Mouse (Mus musculus) heart, embryonic 14.5 days (tissue): Measurements from ENCODE around the gene Agap2. TPM values are rescaled to one million over a fixed set of nuclear protein-coding genes. Genes with fewer than 3 reads are reported as not detected.

ENCODE experiments used
- ATAC-seq: fragments of 200-750 bp; cut with Nextera tagmentation; 2 replicates; pipeline ENCODE4 v1.8.0; 2017; ENCODE audit warnings: low read depth, moderate TSS enrichment; ENCODE audit not compliant: insufficient number of reproducible peaks, insufficient read depth, low FRiP score
- H3K27ac ChIP-seq, 2 experiments: fragments of 200-500 bp in 1 of 2; fragments of 300-500 bp in 1 of 2; sonication (generic) in 1 of 2; replicated peaks in 1 of 2; 2 replicates each; pipeline ENCODE4 v1.5.1; 2012 to 2014; ENCODE audit warnings: low read depth in 2 of 2, low read length in 2 of 2, control low read depth in 1 of 2, mild to moderate bottlenecking in 1 of 2, mixed read lengths in 1 of 2; ENCODE audit not compliant: control insufficient read depth in 1 of 2, insufficient read depth in 1 of 2
- H3K27me3 ChIP-seq: fragments of 300-500 bp; sonication (generic); 2 replicates; pipeline ENCODE4 v1.6.1; 2014; ENCODE audit warnings: mild to moderate bottlenecking, low read length, control low read depth; ENCODE audit not compliant: control insufficient read depth, insufficient read depth
- H3K36me3 ChIP-seq: fragments of 300-500 bp; sonication (generic); 2 replicates; pipeline ENCODE4 v1.6.1; 2014; ENCODE audit warnings: mild to moderate bottlenecking, control low read depth, low read length, mixed read lengths; ENCODE audit not compliant: control insufficient read depth, insufficient read depth
- H3K4me1 ChIP-seq, 2 experiments: fragments of 200-500 bp in 1 of 2; fragments of 300-500 bp in 1 of 2; sonication (generic) in 1 of 2; 2 replicates each; pipeline ENCODE4 v1.6.1; 2012 to 2014; ENCODE audit warnings: low read length in 2 of 2, control low read depth in 1 of 2, mixed read lengths in 1 of 2; ENCODE audit not compliant: control insufficient read depth in 2 of 2, insufficient read depth in 2 of 2
- H3K4me2 ChIP-seq: fragments of 300-500 bp; sonication (generic); 2 replicates; pipeline ENCODE4 v1.6.1; 2014; ENCODE audit warnings: mild to moderate bottlenecking, low read length
- H3K4me3 ChIP-seq, 2 experiments: fragments of 200-500 bp in 1 of 2; fragments of 300-500 bp in 1 of 2; sonication (generic) in 1 of 2; 2 replicates each; pipeline ENCODE4 v1.5.1; 2012 to 2014; ENCODE audit warnings: low read length in 2 of 2, mild to moderate bottlenecking in 2 of 2, control low read depth in 1 of 2, low read depth in 1 of 2, moderate library complexity in 1 of 2; ENCODE audit not compliant: control insufficient read depth in 1 of 2, insufficient read depth in 1 of 2
- H3K9ac ChIP-seq: fragments of 300-500 bp; sonication (generic); 2 replicates; pipeline ENCODE4 v1.6.1; 2014; ENCODE audit warnings: mild to moderate bottlenecking, low read length
- H3K9me3 ChIP-seq: fragments of 300-500 bp; sonication (generic); 2 replicates; pipeline ENCODE4 v1.6.1; 2016; ENCODE audit warnings: low read length, control low read depth; ENCODE audit not compliant: control insufficient read depth
- WGBS: fragments of 180-500 bp; shearing (Covaris S2); extraction: QIAGEN DNeasy Blood & Tissue Kit; methylation state at CpG from one replicate; pipeline ENCODE4 v1.1.7; 2014; 5-methylcytosine and 5-hydroxymethylcytosine counted together
- polyA plus RNA-seq: library from polyadenylated mRNA; unstranded; fragments of >200 nt; fragmentation: Nextera tagmentation; extraction: Ambion mirVana; gene quantifications from 2 replicates; pipeline ENCODE4 v1.2.1, GENCODE M21; 2014

Agap2 gene
- polyA plus RNA-seq, 1 experiment from 2014 or later, result 0.27 TPM

GRCm38 (mm10) chr10:127073981-127074380 is 1.1 kb upstream of the Agap2 start:
- H3K4me3 ChIP-seq, result no peak overlapping the region
- H3K27me3 ChIP-seq, result peaks cover 39% of the 10 kb centered on the region
- H3K9ac ChIP-seq, result no peak overlapping the region
- no peaks in the 10 kb centered on the region for H3K36me3 ChIP-seq
- 85% methylated on average over 1 of the region's 1 CpGs for WGBS
- no peak overlapping the region for H3K27ac ChIP-seq
- no peaks in the 10 kb centered on the region for H3K9me3 ChIP-seq
- H3K4me1 ChIP-seq, result peaks cover 7 to 8% of the 10 kb centered on the region in 2 experiments
- no peak for ATAC-seq
- H3K4me2 ChIP-seq, result no peak overlapping the region

GRCm38 (mm10) chr10:127075651-127076050 is 567 bp downstream of the Agap2 start:
- Histone ChIP-seq H3K9ac (no peak overlapping the region), H3K9me3 (no peaks in the 10 kb centered on the region), H3K4me1 (peaks cover 4 to 15% of the 10 kb centered on the region in 2 experiments; a peak in 3 of 4 replicates), H3K4me3 (no peak overlapping the region), H3K27me3 (peaks cover 56% of the 10 kb centered on the region), H3K4me2 (no peak overlapping the region), H3K27ac (no peak overlapping the region), H3K36me3 (no peaks in the 10 kb centered on the region)
- WGBS, result 64% methylated on average over 8 of the region's 8 CpGs
- no peak; the same call in 1 of the 2 replicates for ATAC-seq

GRCm38 (mm10) chr10:127076082-127076481 is 998 bp downstream of the Agap2 start:
- 35% methylated on average over 4 of the region's 4 CpGs for WGBS

DNA sequence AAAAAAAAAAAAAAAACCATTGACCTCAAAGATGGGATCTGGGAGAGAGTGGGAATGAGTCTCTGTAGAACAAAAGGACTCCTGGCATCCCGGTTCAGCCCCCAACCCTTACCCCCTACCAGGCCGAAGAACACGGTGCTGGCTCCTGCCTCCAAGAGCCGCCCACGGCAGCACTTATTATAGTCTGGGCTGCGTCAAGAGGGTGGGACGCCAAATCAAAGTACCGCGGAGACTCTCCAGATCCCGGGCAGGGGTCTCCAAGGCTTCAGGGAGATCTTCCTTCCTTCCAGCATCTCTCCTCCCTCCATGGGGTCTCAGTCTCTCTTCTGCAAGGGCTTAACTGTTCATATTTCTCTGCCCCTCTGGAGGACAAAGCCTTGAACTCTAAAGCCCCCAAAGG is 2.4 kb downstream of the Agap2 start:
- 4% methylated on average over 10 of the region's 10 CpGs for WGBS
- no peaks in the 10 kb centered on the region for H3K9me3 ChIP-seq
- no peak overlapping the region for H3K4me2 ChIP-seq
- no peak for ATAC-seq
- H3K4me3 ChIP-seq, result no peak overlapping the region
- peaks cover 74% of the 10 kb centered on the region for H3K27me3 ChIP-seq
- H3K4me1 ChIP-seq, result peaks cover 6 to 26% of the 10 kb centered on the region in 2 experiments; a peak in 3 of 4 replicates
- H3K9ac ChIP-seq, result no peak overlapping the region
- no peak overlapping the region for H3K27ac ChIP-seq
- no peaks in the 10 kb centered on the region for H3K36me3 ChIP-seq

More at GRCm38 (mm10) chr10:127076082-127076481, 998 bp downstream of the Agap2 start:
- Histone ChIP-seq H3K27me3 (peaks cover 60% of the 10 kb centered on the region), H3K9ac (no peak overlapping the region), H3K4me3 (no peak overlapping the region), H3K27ac (no peak overlapping the region), H3K36me3 (no peaks in the 10 kb centered on the region), H3K4me1 (peaks cover under 1 to 17% of the 10 kb centered on the region in 2 experiments; a peak in 3 of 4 replicates), H3K4me2 (no peak overlapping the region), H3K9me3 (no peaks in the 10 kb centered on the region)
- no peak for ATAC-seq

GRCm38 (mm10) chr10:127078001-127078676 is 3.1 kb downstream of the Agap2 start:
- Histone ChIP-seq H3K9me3 (no peaks in the 10 kb centered on the region), H3K4me2 (peak overlapping the region; percentile 70; the same call in 1 of the 2 replicates), H3K27ac (no peak overlapping the region), H3K4me3 (peak overlapping the region in 1 of 2 experiments; percentile 44; a peak in 1 of 4 replicates), H3K36me3 (no peaks in the 10 kb centered on the region), H3K9ac (no peak overlapping the region), H3K4me1 (peaks cover 6 to 26% of the 10 kb centered on the region in 2 experiments; a peak in 3 of 4 replicates), H3K27me3 (peaks cover 81% of the 10 kb centered on the region)
- whole genome bisulfite sequencing, result 7% methylated on average over 12 of the region's 12 CpGs
- no peak for ATAC-seq

DNA sequence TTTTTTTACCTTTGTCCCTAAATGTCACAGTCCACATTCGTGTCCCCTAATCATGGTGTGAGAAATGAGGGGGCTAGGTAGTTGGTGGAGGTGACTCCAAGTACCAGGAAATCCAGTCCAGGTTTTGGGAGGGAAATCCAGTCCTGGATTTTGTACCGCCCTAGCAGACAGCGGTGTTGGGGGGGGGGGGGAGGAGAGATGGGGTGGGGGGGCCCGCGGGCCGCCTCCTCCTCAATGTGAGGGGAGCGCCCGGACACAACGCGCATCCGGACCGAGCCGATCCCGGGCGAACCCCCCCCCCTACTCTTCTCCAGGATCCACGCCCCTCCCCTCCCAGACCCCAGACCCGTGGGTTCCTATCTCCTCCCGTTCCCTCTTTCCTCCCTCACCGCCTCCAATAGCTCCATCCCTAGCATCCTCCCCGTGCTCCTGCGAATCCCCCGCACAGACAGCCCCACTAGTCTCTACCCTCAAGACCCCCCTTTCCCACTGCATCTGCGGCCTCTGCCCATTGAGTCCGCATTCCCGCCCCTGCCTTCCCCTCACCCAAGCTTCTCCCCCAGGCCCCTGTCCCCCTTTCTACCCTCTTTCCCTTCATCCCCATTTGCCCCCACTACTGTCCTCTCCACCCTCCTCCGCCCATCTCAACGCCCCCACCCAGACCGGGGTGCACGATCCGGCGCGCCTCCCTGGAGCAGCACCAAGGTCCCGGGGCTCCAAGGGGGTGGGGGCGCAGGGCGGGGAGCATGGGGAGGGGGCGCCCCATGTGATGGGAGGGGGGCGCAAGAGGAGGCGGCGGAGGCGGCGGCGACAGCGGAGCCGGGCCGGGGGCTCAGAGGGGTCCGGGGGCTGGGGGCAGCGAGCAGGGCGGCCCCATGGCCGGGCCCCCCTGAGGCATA is 3.8 kb downstream of the Agap2 start:
- Histone ChIP-seq H3K27me3 (peaks cover 87% of the 10 kb centered on the region), H3K9me3 (no peaks in the 10 kb centered on the region), H3K4me2 (peak overlapping the region; percentile 70), H3K36me3 (no peaks in the 10 kb centered on the region), H3K4me3 (peak overlapping the region; percentile 28 to 44; a peak in 3 of 4 replicates), H3K9ac (peak overlapping the region; percentile 46; the same call in 1 of the 2 replicates), H3K27ac (no peak overlapping the region), H3K4me1 (peaks cover 6 to 26% of the 10 kb centered on the region in 2 experiments; a peak in 3 of 4 replicates)
- WGBS, result 2% methylated on average over 35 of the region's 49 CpGs
- ATAC-seq, result no peak

DNA sequence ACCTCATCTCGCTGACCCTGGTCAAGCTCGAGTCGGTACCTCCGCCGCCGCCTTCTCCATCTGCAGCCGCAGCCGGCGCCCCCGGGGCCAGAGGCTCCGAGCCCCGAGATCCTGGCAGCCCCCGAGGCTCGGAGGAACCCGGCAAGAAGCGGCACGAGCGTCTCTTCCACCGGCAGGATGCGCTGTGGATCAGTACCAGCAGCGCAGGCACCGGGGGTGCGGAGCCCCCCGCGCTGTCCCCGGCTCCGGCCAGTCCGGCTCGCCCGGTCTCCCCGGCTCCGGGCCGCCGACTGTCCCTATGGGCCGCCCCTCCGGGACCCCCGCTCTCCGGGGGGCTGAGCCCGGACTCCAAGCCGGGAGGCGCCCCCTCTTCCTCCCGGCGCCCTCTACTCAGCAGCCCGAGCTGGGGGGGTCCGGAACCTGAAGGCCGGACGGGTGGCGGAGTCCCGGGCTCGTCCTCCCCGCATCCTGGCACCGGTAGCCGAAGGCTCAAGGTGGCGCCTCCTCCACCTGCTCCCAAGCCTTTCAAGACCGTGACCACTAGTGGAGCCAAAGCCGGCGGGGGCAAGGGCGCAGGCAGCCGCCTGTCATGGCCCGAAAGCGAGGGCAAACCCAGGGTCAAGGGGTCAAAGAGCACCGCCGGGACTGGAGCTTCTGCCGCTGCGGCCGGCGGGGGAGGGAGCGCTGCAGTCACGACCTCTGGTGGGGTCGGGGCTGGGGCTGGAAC is 4.7 kb downstream of the Agap2 start:
- H3K4me1 ChIP-seq, result peaks cover 6 to 26% of the 10 kb centered on the region in 2 experiments; a peak in 3 of 4 replicates

More for the DNA sequence above, 4.7 kb downstream of the Agap2 start:
- 4% methylated on average over 69 of the region's 70 CpGs for WGBS
- ATAC-seq, result no peak
- H3K4me2 ChIP-seq, result peak overlapping the region; percentile 70
- peaks cover 94% of the 10 kb centered on the region for H3K27me3 ChIP-seq
- H3K4me3 ChIP-seq, result peak overlapping the region; percentile 24 to 44; a peak in 3 of 4 replicates
- H3K9ac ChIP-seq, result peak overlapping the region; percentile 46; the same call in 1 of the 2 replicates
- no peak overlapping the region for H3K27ac ChIP-seq
- no peaks in the 10 kb centered on the region for H3K36me3 ChIP-seq
- no peaks in the 10 kb centered on the region for H3K9me3 ChIP-seq
